Mouse (Mus musculus): ENCODE measurements at regions not wholly inside any gene's neighbourhood (a gene's known extent, or its start where the extent isn't known, plus 50 kb on each side); places are given as distances from the start of the nearest gene placed in this dataset.
A peak's percentile ranks its signal among the peaks of the same experiment; 100 is the strongest.

DNA sequence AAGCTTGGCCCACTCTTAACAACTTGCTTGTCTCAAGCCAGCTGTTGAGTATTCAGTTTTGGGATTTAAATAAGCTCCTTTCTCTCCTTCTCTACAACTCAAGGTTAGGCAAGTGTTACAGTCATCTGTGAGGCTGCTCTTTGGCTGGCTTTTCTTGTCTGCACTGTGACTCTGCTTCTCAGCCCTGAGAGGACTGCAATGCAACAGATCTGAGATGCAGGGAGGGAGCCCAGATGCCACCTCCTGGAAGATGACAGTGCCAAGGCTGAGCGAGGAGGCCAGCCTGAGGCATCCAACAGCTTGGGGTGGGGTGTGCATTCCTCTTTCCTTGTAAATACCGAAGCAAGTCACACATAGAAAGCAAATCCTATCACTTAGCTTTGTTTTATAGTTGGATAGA, 86.2 kb upstream of the Arhgap32 start:
- no peaks in the 10 kb centered on the region for H3K9me3 ChIP-seq (replicated peaks)
- H3K4me1 ChIP-seq (replicated peaks) = peaks cover 39% of the 10 kb centered on the region
- no peak overlapping the region for H3K27ac ChIP-seq
- H3K9ac ChIP-seq = no peak overlapping the region
- ATAC-seq (replicated peaks; ENCODE audit: insufficient number of reproducible peaks, insufficient read depth, low FRiP score, low read depth) = no peak
- 46% methylated on average over 2 of the region's 2 CpGs for WGBS
- H3K36me3 ChIP-seq = no peaks in the 10 kb centered on the region
- H3K27me3 ChIP-seq = no peaks in the 10 kb centered on the region
- H3K4me3 ChIP-seq = no peak overlapping the region
- H3K4me2 ChIP-seq = no peak overlapping the region

DNA sequence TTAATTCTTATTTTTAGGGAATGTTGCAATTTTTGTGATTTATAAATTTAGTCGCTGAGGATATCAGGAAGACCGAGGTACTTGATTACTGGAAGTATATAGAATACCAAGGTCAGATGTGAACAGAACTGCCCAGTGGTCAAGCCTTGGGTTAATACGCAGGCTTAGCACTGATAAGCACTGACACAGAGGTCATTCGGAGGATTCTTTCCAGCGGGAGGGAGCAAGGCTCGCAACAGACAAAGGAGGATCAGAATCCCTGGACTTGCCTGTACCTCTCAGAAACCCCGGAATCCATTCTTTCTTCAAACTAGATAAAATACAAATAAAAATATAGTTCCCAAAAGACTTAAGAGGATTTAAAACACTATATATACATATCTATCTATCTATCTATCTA, 85.7 kb upstream of the Arhgap32 start:
- 53% methylated on average over 7 of the region's 7 CpGs for WGBS
- no peaks in the 10 kb centered on the region for H3K27me3 ChIP-seq
- H3K4me1 ChIP-seq (replicated peaks) = peaks cover 42% of the 10 kb centered on the region
- no peak overlapping the region for H3K4me2 ChIP-seq
- H3K27ac ChIP-seq = no peak overlapping the region
- no peak for ATAC-seq (replicated peaks; ENCODE audit: insufficient number of reproducible peaks, insufficient read depth, low FRiP score, low read depth)
- no peaks in the 10 kb centered on the region for H3K9me3 ChIP-seq (replicated peaks)
- no peak overlapping the region for H3K9ac ChIP-seq
- H3K36me3 ChIP-seq = no peaks in the 10 kb centered on the region
- no peak overlapping the region for H3K4me3 ChIP-seq

DNA sequence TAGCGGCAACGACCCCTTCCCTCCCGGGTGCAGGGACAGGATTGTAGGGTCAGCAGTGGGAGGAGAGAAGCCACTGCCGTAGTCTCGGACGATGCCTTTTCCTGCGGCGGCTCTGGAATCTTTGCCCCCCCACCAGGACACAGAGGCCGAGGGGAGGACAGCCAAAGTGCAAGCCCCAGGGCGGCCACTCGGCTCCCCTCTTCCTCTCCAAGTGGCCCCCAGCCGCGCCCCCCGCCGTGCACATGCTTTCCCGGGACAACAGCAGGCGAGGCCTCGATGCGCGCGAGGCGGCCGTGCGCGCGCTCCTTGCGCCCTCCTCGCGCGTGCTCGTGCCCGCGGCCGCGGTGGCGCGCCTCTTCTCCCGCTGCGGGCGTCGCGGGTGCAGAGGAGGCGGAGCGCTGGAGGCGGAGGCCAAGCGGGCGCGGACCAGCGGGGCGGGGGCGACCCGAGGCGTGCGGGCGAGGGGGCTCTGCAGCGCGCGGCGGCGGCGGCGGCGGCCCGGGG, 83.9 kb upstream of the Arhgap32 start:
- Histone ChIP-seq H3K4me1 (replicated peaks) (peaks cover 49% of the 10 kb centered on the region), H3K9ac (peak overlapping the region; percentile 86), H3K27ac (peak overlapping the region; percentile 80), H3K27me3 (no peaks in the 10 kb centered on the region), H3K4me2 (peak overlapping the region; percentile 84), H3K9me3 (replicated peaks) (no peaks in the 10 kb centered on the region), H3K4me3 (peak overlapping the region; percentile 90), H3K36me3 (no peaks in the 10 kb centered on the region)
- under 1% methylated on average over 52 of the region's 64 CpGs for WGBS
- peak; percentile 84 for ATAC-seq (replicated peaks; ENCODE audit: insufficient number of reproducible peaks, insufficient read depth, low FRiP score, low read depth)

DNA sequence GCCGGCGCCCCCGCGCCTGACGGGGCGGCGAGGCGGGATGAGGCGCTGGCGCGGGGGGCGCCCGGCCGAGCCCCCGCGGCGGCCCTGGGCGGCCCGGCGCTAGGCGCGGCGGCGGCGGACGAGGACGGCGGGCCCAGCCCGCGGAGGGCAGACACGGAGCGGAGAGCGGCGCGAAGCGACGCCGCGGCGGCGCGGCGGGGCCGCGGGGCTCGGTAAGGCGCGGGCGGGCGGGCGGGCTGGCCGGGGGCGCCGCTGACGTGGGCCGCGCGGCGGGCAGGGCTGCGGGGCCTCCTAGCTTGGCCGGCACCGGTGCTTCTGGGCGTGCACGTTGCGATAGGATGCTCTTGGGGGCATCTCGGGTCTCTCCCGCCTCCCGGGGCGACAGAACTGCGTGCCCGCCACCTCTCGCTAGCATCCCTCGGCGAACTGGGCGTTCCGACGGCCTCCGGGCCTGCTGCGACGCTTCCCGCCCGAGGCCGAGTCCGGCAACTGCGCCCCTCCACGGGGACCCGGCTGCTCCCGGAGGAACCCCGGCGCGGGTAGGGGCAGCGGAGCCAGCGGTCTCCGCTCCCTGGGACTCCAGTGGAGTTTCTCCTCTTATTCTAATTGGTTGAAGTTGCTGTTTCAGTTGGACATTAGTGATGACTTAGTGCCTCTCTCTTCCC, 83.3 kb upstream of the Arhgap32 start:
- peak overlapping the region; percentile 90 for H3K4me3 ChIP-seq
- no peaks in the 10 kb centered on the region for H3K36me3 ChIP-seq
- ATAC-seq (replicated peaks; ENCODE audit: insufficient number of reproducible peaks, insufficient read depth, low FRiP score, low read depth) = peak; percentile 59
- peaks cover 49% of the 10 kb centered on the region for H3K4me1 ChIP-seq (replicated peaks)
- no peaks in the 10 kb centered on the region for H3K27me3 ChIP-seq
- no peaks in the 10 kb centered on the region for H3K9me3 ChIP-seq (replicated peaks)
- H3K9ac ChIP-seq = peak overlapping the region; percentile 86
- under 1% methylated on average over 77 of the region's 94 CpGs for WGBS
- peak overlapping the region; percentile 80 for H3K27ac ChIP-seq
- H3K4me2 ChIP-seq = peak overlapping the region; percentile 84

DNA sequence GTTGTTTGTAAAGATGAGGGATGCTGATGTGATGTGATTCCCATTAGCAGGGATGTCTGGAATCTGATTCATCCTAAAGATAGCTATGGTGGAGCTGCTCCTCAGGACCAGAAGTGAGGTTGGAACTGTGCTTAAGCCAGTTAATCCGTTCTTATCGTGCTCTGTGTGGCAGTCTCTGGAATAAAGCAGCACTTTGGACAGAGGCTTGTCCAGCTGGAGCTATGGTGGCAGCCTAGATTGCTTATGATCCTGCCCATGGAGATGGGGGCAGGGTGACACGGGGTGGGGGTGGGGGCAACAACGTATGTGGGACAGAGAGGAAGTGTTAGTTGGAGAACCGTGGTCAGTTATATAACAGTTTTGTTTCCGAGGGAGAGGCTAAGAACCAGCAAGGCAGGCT, 82.0 kb upstream of the Arhgap32 start:
- Histone ChIP-seq H3K27me3 (no peaks in the 10 kb centered on the region), H3K36me3 (no peaks in the 10 kb centered on the region), H3K4me3 (peak overlapping the region; percentile 90), H3K9me3 (replicated peaks) (no peaks in the 10 kb centered on the region), H3K9ac (no peak overlapping the region), H3K4me1 (replicated peaks) (peaks cover 54% of the 10 kb centered on the region), H3K27ac (no peak overlapping the region), H3K4me2 (peak overlapping the region; percentile 84)
- no peak for ATAC-seq (replicated peaks; ENCODE audit: insufficient number of reproducible peaks, insufficient read depth, low FRiP score, low read depth)
- 14% methylated on average over 6 of the region's 6 CpGs for WGBS

DNA sequence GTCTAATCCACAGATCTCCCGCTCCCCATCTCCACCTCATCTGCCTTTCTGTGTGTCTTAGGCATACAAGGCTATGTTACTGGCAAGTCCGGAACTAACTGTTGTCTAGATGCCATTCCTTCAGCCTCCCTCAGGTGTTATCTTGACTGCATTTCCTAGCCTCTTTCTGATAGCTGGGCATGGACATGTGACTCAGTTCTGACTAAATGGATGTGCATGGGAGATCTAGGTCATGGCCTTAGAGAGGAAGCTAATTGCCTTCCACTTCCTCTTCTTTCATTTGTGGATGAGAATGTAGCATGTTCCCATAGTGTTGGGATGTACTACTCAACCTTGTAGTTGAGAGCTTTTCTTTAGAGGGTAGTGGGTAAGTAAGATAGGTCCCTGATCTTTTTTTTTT, 75.9 kb upstream of the Arhgap32 start:
- no peak for ATAC-seq (replicated peaks; ENCODE audit: insufficient number of reproducible peaks, insufficient read depth, low FRiP score, low read depth)
- no peak overlapping the region for H3K4me3 ChIP-seq
- H3K27me3 ChIP-seq = no peaks in the 10 kb centered on the region
- H3K4me1 ChIP-seq (replicated peaks) = peaks cover 36% of the 10 kb centered on the region
- H3K9ac ChIP-seq = no peak overlapping the region
- H3K4me2 ChIP-seq = no peak overlapping the region
- no peak overlapping the region for H3K27ac ChIP-seq
- H3K9me3 ChIP-seq (replicated peaks) = no peaks in the 10 kb centered on the region
- 74% methylated on average over 2 of the region's 2 CpGs for WGBS
- H3K36me3 ChIP-seq = no peaks in the 10 kb centered on the region

DNA sequence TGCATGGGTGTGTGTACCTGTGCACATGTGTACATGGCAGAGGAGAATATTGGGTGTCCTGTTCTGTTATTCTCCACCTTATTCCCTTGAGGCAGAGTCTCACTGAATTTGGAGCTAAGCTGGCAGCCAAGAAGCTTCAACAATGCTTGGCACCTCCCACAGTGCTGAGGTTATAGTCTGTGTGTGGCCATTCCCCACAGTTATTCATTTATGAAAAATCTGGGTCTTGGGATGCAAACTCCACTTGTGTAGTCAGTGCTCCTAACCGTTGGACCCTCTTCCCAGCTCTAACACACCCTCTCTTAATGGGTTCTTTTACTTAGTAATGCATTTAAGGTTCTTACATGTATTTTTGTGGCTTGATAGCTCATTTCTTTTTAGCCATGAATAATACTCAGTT, 72.6 kb upstream of the Arhgap32 start:
- H3K4me3 ChIP-seq = no peak overlapping the region
- no peak overlapping the region for H3K27ac ChIP-seq
- H3K4me1 ChIP-seq (replicated peaks) = peaks cover 24% of the 10 kb centered on the region
- WGBS = 86% methylated on average over 1 of the region's 1 CpGs
- H3K27me3 ChIP-seq = no peaks in the 10 kb centered on the region
- no peak for ATAC-seq (replicated peaks; ENCODE audit: insufficient number of reproducible peaks, insufficient read depth, low FRiP score, low read depth)
- H3K36me3 ChIP-seq = no peaks in the 10 kb centered on the region
- no peaks in the 10 kb centered on the region for H3K9me3 ChIP-seq (replicated peaks)
- no peak overlapping the region for H3K4me2 ChIP-seq
- H3K9ac ChIP-seq = no peak overlapping the region

DNA sequence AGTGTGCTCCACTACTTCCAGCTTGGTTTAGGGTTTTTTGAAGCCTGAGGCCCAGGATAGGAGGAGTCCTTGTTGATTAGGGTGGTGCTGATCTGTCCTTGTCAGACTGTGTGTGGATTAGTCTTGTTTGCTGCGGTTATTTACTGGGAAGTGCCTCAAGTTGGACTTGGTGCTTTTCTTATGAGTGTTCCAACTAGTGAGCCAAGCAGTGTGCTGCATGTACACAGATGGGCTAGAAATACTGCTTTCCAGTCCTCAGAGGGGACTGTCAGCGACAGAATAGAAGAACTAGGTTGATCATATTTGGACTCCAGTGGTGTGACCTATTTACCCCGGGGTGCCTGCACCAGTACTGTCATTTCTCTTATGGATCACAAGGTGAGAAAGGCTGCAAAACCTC, 69.1 kb upstream of the Arhgap32 start:
- H3K4me2 ChIP-seq = no peak overlapping the region
- no peaks in the 10 kb centered on the region for H3K36me3 ChIP-seq
- 84% methylated on average over 3 of the region's 3 CpGs for WGBS
- H3K27me3 ChIP-seq = no peaks in the 10 kb centered on the region
- H3K4me3 ChIP-seq = no peak overlapping the region
- H3K27ac ChIP-seq = no peak overlapping the region
- H3K9ac ChIP-seq = no peak overlapping the region
- ATAC-seq (replicated peaks; ENCODE audit: insufficient number of reproducible peaks, insufficient read depth, low FRiP score, low read depth) = no peak
- peaks cover 16% of the 10 kb centered on the region for H3K4me1 ChIP-seq (replicated peaks)
- no peaks in the 10 kb centered on the region for H3K9me3 ChIP-seq (replicated peaks)

DNA sequence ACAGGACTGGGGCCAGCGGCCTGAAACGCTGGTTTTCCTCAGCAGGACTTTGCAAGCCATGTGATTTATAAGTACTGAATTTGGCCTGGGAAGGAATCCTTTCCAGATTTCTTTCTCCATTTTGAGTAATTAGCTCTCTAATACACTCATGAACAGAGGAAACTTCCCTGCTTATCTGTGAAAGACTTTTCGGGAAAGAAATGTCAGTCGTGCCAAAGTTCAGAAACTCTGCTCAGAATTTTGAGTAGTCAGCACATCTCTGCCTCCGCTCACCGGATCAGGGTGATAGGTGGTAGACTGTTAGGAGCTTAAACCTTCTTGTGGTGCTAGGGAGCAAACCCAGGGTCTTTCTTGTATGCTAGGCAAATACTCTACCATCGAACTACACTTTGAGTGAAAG, 67.0 kb upstream of the Arhgap32 start:
- Histone ChIP-seq H3K36me3 (no peaks in the 10 kb centered on the region), H3K9ac (no peak overlapping the region), H3K4me1 (replicated peaks) (peaks cover 7% of the 10 kb centered on the region), H3K9me3 (replicated peaks) (no peaks in the 10 kb centered on the region), H3K27ac (no peak overlapping the region), H3K4me2 (no peak overlapping the region), H3K4me3 (no peak overlapping the region), H3K27me3 (no peaks in the 10 kb centered on the region)
- ATAC-seq (replicated peaks; ENCODE audit: insufficient number of reproducible peaks, insufficient read depth, low FRiP score, low read depth) = no peak
- WGBS = 60% methylated on average over 7 of the region's 7 CpGs

DNA sequence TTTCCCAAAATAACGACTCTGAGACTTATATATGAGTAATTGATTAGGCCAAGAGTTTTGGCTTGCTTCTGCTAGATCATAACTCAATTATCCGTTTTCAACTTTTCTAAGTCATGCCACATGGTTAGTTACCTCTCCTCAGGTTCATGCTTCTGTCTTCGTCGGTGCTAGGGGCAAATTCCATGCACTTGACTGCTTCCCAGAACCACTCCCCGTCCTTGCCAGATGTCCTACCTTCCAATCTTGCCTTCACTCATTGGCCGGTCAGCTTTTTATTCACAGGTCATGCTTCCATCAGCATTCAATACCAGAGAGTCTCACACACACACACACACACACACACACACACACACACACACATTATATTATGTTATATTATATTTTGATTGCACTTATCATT, 66.4 kb upstream of the Arhgap32 start:
- 64% methylated on average over 6 of the region's 6 CpGs for WGBS
- Histone ChIP-seq H3K27me3 (no peaks in the 10 kb centered on the region), H3K4me1 (replicated peaks) (peaks cover 7% of the 10 kb centered on the region), H3K27ac (no peak overlapping the region), H3K9me3 (replicated peaks) (no peaks in the 10 kb centered on the region), H3K4me2 (no peak overlapping the region), H3K9ac (no peak overlapping the region), H3K36me3 (no peaks in the 10 kb centered on the region), H3K4me3 (no peak overlapping the region)
- no peak for ATAC-seq (replicated peaks; ENCODE audit: insufficient number of reproducible peaks, insufficient read depth, low FRiP score, low read depth)

DNA sequence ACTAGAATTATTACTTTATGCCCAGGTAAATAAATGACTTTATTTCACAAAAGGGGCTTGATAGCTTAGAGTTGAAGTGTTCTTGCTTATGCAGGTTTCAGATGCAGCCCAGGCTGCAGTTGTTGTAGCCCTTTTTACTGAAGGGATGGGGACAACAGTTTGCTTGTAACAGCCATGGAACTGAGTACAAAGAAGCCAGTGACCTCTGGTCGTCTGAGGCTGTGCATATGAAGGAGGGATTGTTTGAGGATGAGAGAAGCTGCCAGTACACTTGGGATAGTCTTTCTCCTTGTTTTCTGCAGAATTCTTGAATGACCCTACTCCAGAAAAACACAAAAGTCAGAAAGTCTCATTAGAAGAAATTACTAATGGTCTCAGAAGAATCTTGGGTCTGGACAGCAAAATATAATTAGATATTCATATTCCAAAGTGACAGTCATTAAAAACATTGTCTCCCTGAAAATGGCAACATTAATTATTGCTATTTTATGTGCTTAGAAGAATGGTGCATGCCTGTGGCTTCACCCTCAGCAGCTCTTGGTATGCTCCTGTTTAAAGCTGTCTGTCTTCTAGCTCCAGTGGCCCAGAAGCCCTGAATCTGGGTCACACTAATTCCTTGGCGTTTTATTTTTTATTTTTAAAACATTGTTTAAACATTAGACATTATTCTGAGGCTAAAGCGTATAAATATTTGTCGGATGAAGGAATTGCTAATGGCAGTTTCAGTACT, 61.9 kb upstream of the Arhgap32 start:
- H3K4me2 ChIP-seq = no peak overlapping the region
- 71% methylated on average over 4 of the region's 4 CpGs for WGBS
- H3K36me3 ChIP-seq = no peaks in the 10 kb centered on the region
- H3K4me1 ChIP-seq (replicated peaks) = peaks cover 4% of the 10 kb centered on the region
- no peaks in the 10 kb centered on the region for H3K27me3 ChIP-seq
- H3K4me3 ChIP-seq = no peak overlapping the region
- H3K9me3 ChIP-seq (replicated peaks) = no peaks in the 10 kb centered on the region
- no peak overlapping the region for H3K9ac ChIP-seq
- ATAC-seq (replicated peaks; ENCODE audit: insufficient number of reproducible peaks, insufficient read depth, low FRiP score, low read depth) = no peak
- no peak overlapping the region for H3K27ac ChIP-seq

Measured in heart, embryonic 15.5 days (tissue).